Mouse (Mus musculus): ENCODE results near the gene Edf1. TPM values are rescaled to one million over a fixed set of nuclear protein-coding genes. Genes with fewer than 3 reads are reported as not detected.

Gene Edf1
- total RNA-seq (2023): 10 to 100 TPM; 87.5 to 92.7 TPM

DNA sequence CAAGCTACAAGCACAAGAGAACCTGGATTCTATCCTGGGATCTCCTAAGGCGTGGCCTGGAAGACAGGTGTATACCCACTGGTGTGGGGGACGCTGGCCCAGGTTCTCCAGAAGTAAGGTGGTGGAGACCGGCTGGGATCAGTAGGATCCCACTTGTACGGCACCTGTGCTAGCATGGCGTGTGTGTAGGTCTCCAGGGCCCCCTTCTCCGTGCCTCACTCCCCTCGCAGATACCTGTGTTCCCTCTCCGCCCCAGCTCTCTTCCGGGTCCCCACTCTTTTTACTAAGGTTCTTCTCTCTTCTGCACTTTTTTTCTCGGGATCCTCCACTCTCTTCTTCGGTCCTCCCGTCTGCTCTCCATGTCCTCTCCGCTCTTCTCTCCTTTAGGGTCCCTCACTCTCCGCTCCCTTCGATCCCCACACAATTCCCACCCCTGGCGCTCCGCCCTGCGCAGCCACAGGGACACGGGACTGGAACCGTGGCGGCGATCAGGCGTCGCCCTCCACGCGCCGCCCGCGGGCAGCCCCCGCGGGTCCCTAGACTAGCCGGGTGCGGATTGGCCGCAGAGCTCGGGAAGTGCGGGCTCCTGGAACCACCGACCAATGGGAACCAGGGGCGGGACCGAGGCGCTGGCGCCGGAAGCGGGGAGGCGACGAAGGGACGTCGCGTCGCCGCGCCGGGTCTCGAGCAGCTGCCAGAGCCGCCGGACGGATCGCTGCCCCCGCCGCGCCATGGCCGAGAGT, at the start of gene Edf1:
Edf1 (plus strand) TSS at position 627 of the 743 bp plus-strand sequence.

DNA sequence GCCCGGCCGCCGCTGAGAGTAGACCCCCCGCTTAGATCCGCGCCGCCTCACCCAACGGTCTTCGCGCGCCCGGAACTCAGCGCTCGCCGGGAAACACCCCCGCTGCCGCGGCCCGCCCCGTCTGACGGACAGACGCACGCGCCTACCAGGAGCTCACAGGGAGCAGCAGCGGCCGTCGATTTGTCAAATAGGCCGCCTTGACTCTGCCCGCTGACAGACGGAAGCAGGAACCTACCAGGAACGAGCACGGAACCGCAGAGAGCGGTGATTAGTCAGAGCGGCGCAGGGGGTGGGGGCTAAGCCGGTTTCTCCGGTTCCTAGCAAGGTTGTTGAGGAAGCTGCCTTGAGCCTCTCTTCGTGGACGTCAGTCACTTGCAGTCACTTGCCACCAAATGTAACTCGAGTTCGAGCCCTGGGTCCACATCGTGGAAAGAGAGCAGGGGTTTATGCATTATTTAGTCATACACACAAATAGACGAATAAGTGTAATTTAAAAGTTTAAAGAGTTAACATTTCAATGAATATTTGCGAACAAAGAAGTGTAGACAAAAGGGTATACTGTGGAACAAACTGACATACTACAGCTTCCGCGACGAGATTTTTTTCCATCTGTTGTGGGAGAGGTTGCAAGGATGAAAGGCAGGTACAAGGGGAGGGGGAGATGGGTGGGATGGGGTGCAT, 10.7 kb upstream of the Edf1 start, which contains the start of gene Traf2:
Traf2 (minus strand) TSS at position 130 of the 681 bp plus-strand sequence.

DNA sequence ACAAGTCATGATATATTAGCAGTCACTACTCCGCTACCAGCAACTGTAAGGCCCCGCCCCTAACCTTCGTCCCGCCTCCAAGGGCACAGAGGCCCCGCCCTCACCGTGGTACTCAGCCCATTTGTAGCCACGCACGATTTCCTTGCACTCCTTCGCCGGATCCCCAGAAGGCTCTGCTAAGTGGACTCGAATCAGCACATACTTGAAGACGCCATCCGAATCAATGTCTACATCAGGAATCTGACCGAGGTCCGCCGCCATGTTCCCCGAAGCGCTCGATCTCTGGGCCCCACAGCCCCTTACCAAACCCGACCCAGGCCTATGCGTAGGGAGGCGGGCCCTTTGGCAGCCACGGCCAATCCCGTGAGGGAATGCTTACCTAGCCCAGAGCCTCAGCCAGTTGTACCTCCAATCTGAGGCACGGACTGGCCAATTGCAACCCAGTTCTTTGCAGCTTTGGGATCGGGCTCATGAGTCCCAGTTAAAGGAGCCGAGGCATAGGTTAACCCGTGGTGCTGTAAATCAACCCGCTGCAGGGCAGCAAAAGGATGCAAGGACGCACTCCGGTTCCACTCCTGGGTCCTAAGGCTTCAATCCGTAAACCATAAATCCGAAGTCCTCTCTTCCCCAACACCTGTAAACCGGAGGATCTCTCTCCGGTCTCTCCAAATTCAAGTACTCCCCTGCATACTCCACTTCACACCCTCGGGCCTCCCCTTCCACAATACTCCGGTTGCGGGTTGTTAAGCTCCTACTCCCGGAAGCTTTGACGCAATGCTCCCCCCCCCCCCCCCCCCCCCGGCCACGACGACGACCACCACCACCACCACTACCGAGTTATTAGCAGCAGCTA, 17.2 kb downstream of the Edf1 start, which contains the start of the genes Mamdc4 and Phpt1:
Mamdc4 (minus strand) TSS at position 267 of the 853 bp plus-strand sequence.
Phpt1 (minus strand) TSS at position 646 of the 853 bp plus-strand sequence.

DNA sequence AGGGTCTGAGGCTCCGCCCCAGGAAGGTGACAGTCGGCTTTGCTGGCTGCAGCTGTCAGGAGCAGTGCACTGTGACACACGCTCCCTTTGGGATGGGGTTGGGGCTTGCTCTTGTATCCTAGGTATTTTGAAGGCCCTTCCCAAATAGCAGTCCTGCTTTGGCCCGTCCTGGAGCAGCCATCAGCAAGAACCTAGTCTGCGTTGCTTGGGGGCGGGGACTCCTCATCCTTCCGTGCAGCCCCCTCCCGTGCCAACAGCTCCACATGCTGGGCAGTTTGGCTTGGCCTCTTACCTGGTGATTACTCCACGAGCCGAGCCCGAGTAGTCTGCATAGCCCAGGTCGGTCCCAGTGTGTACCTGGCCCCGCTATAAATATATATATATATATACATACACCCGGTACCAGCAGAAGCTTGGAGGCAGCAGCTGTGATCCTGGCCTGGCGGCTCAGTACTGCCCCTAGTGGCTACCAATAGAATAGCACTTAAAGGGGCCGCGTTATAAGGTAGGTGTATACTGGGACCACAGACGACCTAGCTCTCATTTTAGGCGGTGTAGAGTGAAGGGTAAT, 23.7 kb downstream of the Edf1 start, which contains the start of gene Ajm1:
Ajm1 (minus strand) TSS at position 464 of the 571 bp plus-strand sequence.

DNA sequence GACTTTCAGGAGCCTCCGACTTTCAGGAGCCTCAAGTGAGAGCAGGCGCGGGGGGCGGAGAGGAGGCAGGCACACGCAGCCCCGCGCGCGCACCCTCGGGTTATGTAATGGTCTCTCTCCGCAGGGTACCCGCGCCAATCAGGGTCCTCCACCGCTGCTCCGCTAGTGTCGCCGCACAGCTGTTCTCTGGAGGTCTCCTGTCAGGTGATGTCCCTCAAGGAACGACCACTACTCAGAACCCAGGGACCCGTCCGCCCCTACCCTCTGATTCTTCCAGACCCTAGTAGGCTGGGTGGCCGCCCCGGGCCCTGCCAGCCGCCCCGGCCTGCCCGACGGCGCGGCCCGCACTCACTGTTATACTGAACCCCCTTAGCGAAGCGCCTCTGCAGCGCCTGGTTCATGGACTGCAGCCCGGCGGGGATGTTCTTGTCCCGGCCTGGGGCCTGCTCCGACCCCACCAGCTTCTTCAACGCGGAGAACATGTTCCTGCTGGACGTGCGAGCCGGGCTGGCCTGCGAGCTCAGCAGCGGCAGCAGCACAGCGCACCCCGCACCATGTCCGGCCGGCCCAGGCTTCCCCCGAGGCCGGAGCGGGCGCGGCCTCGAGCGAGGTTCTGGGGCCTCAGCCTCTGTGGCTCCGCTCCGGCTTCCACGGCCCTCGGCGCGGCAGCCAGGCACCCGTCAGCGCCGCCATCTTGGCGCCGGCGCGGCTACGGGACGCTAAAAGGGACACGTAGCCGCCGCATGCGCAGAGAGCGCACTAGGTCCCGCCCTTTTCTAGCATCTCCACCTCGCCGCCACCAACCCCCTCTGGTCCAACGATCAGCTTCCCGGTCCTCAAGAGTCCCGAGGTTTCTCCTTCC, 50.3 kb downstream of the Edf1 start, which contains the start of gene Rabl6:
Rabl6 (minus strand) TSS at position 761 of the 862 bp plus-strand sequence.

Other genes starting within 250 kb of the Edf1 start
- gene Grin1, start 238.7 kb upstream of the Edf1 start, total RNA-seq (2023): not detected
- gene Man1b1, start 225.5 kb upstream of the Edf1 start, total RNA-seq (2023): 10 to 100 TPM; 39.8 to 46.7 TPM
- gene Dpp7, start 201.5 kb upstream of the Edf1 start, total RNA-seq (2023): 10 to 100 TPM; 11.1 to 21.8 TPM
- 10 to 100 TPM; 30.5 to 36.8 TPM for gene Uap1l1, start 192.2 kb upstream of the Edf1 start, total RNA-seq (2023)
- 10 to 100 TPM in 1 of 2 experiments, 1 to 10 TPM in 1; 9.1 to 11.3 TPM for gene Sapcd2, start 185.5 kb upstream of the Edf1 start, total RNA-seq (2023)
- not detected for gene Entpd2, start 162.0 kb upstream of the Edf1 start, total RNA-seq (2023)
- gene Npdc1, start 158.5 kb upstream of the Edf1 start, total RNA-seq (2023): not detected
- gene Fut7, start 134.6 kb upstream of the Edf1 start, total RNA-seq (2023): 10 to 100 TPM; 16.2 to 20.1 TPM
- gene Abca2, start 129.1 kb upstream of the Edf1 start, total RNA-seq (2023): 10 to 100 TPM; 17.7 to 22.9 TPM
- gene Clic3, start 101.0 kb upstream of the Edf1 start, total RNA-seq (2023): not detected
- 10 to 100 TPM; 44.7 to 53.4 TPM for gene Paxx, start 96.8 kb upstream of the Edf1 start, total RNA-seq (2023)
- gene Ptgds, start 87.8 kb upstream of the Edf1 start, total RNA-seq (2023): not detected
- gene Lcn12, start 63.9 kb upstream of the Edf1 start, total RNA-seq (2023): not detected
- gene Fbxw5, start 57.1 kb upstream of the Edf1 start, total RNA-seq (2023): 10 to 100 TPM; 26.8 to 28.7 TPM
- gene C8g, start 56.1 kb upstream of the Edf1 start, total RNA-seq (2023): under 1 TPM; 0.44 to 0.64 TPM
- gene Traf2, start 10.9 kb upstream of the Edf1 start, total RNA-seq (2023): 10 to 100 TPM; 21.6 to 24.3 TPM
- under 1 TPM; 0.42 to 0.62 TPM for gene Mamdc4, start 17.0 kb downstream of the Edf1 start, total RNA-seq (2023)
- gene Phpt1, start 17.4 kb downstream of the Edf1 start, total RNA-seq (2023): 1 to 10 TPM; 4.7 to 5.8 TPM
- gene Ajm1, start 23.9 kb downstream of the Edf1 start, total RNA-seq (2023): not detected
- 10 to 100 TPM; 28.3 to 46.4 TPM for gene Rabl6, start 50.7 kb downstream of the Edf1 start, total RNA-seq (2023)
- gene Ccdc183, start 59.8 kb downstream of the Edf1 start, total RNA-seq (2023): not detected
- 1 to 10 TPM; 3.5 to 4.4 TPM for gene Tmem141, start 64.2 kb downstream of the Edf1 start, total RNA-seq (2023)
- gene Fcna, start 70.2 kb downstream of the Edf1 start, total RNA-seq (2023): 1 to 10 TPM; 1.8 to 2.7 TPM
- not detected for gene Lcn8, start 95.3 kb downstream of the Edf1 start, total RNA-seq (2023)
- gene Lcn5, start 100.1 kb downstream of the Edf1 start, total RNA-seq (2023): not detected
- not detected for gene Lcn6, start 118.9 kb downstream of the Edf1 start, total RNA-seq (2023)
- gene Lcn10, start 124.9 kb downstream of the Edf1 start, total RNA-seq (2023): not detected
- not detected for gene Obp2a, start 142.2 kb downstream of the Edf1 start, total RNA-seq (2023)
- 1 to 10 TPM; 4.0 to 6.7 TPM for gene Bmyc, start 148.9 kb downstream of the Edf1 start, total RNA-seq (2023)
- not detected for gene Obp2b, start 179.2 kb downstream of the Edf1 start, total RNA-seq (2023)
- not detected for gene Lcn3, start 207.7 kb downstream of the Edf1 start, total RNA-seq (2023)
- not detected for gene Lcn11, start 219.2 kb downstream of the Edf1 start, total RNA-seq (2023)
- gene Gm13539, start 224.4 kb downstream of the Edf1 start, total RNA-seq (2023): not detected

All from neutrophil, adult 59 days (primary cell).